Mouse (Mus musculus) fat pad, adult 2 months (tissue): ENCODE data around the gene Fkbp7.
"Not testable (repeated sequence)": the region's sequence is repeated elsewhere in the genome, so short reads cannot be mapped to it uniquely, and the experiment has no call there.

ENCODE experiments used
- DNase-seq: peaks from one replicate; pipeline ENCODE4 v3.0.0-alpha.2; 2011; ENCODE audit warnings: low read depth, low spot score; ENCODE audit errors: extremely low read depth

The Fkbp7 gene

DNA sequence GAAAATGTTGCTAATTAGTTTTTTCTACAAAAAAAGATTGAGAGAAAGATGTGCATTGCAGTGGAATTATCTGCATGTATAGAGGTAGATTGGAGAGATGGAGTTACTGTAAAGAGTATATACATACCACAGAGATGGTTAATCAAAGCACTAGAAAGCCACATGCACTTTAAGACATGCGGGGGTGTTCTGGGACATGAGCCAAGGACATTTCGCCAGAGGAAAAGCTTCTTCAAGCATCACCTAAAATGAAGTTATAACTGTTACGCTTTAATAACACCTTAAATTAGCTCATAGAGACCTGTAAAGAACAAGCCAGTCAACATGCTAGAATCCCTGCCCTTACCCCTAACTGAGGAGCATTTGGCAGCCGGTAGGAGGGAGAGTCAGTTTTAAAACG is 5.7 kb downstream of the Fkbp7 start:
- no peak for DNase-seq

DNA sequence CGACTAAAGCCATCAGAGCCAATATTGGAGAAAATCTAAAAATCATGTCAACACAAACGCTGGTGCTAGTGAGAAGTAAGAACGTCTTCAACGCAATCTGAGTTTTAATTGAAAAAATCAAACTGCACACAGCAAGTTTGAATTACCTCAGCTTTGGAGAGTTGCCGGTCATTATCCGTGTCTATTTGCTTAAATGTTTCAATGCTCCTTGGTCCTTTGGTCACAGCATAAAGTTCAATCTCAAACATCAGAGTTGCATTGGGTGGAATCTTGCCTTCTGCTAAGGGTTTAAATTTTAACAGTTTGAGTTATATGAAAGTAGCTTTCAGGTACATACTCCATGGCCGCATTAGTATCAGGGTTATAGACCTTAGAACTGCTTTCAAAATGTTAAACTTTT is 7.4 kb downstream of the Fkbp7 start:
- DNase-seq = no peak

DNA sequence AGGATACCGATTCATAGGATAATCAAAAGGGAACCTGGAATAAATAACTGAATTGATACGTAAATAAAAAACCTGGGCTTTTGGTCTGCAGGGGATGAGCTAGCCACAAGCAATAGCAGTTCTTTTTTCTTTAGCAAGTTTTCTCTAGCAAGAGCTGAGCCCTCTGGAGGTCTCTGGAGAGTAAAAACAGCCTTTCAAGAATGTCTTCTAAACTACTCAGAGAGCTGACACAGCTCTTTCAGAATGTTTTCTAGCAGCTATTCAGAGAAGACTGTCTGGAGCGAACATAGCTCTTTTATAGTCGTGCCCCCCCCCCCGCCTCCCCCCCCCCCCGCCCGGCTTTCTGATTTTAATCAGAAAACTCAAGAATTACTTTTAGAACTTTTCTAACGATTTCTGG is 13.5 kb downstream of the Fkbp7 start:
- DNase-seq = no peak

DNA sequence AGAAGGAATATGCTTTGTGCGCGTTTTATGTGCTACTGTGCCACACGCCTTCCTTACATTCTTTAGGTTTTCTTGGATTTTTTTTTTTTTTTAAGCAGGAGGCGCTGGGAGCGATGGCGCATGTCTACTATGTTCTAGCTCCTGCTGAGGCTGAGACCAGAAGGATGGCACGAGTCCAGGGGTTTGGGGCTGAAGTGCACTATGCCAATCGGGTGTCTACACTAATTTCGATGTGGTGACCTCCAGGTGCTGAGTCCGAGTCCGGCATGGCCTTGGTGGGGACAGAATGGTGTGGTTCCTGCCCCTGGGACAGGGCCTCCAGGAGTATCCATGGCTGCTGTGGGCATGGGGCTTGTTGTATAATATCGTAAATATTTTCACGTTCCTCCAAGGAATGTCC is 14.4 kb downstream of the Fkbp7 start:
- no peak for DNase-seq

DNA sequence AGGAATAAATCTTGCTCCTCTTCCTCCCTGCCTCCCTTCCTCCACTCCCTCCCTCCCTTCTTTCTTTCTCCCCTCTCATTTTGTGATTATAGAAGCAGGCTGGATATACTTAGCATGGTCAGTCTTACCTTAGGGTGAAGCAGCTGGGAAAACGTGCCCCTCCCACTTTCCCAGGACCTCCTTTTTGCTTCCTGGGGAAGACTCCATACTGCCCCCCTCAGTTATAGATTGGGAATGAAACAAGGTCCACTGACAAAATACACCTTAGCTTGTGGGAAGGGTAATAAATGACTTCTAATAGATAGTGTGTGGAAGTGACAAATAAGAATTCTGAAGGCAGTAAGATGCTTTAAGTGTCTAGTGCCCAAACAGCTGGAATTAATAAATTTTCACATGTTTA is 16.9 kb downstream of the Fkbp7 start:
- DNase-seq = no peak

DNA sequence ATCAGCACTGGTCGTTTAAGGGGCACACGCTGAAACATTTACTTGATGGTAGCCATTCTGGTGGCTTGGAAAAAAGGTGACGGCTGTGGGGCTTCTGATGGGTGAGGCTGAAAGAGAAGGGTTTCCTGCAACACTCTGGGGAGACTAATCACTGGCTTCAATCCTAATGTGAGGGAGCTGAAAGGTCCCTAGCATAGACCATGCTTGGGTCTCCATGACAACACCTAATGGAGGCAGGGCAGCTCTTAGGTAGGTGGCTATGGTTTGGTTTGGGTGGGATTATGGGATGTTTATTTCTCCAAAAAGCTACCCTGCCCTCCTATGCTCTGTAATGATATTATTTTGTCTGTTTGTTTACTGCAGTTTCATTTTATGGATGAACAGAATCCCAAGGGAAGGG is 17.5 kb downstream of the Fkbp7 start:
- DNase-seq = no peak

DNA sequence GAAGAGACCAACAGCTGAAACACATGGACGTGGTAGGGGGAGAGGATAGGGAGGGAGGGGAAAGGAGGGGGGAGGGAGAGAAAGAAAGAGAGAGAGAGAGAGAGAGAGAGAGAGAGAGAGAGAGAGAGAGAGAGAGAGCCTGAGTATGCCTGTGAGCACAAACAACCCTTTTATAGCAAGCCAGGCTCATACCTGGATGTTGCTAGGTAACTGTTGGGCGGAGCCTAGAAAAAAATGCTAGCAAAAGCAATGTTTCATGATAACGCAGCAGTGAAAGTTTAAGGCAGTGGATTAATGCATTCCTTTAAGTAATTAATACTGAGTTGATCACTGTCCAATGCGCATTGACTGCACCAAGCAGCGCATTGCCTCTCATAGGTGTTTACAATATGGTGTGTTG is 18.3 kb downstream of the Fkbp7 start:
- DNase-seq = no peak

DNA sequence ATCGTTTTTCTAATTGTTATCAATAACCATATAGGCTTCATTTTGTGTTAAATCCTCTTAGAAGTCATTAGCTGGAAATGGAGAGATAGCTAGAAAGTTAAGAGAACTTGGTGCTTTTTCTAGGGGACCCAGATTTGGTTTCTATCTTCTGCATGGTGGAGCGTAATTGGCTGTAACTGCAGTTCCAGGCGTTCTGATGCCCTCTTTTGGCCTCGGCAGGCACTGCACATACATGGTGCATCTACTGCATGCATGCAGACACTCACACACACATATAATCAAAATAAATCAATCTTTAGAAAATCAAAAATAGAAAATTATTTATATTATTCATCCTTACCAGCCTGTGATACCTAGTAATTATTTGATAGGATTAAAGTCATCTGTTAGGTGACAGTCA is 19.8 kb downstream of the Fkbp7 start:
- DNase-seq = no peak

DNA sequence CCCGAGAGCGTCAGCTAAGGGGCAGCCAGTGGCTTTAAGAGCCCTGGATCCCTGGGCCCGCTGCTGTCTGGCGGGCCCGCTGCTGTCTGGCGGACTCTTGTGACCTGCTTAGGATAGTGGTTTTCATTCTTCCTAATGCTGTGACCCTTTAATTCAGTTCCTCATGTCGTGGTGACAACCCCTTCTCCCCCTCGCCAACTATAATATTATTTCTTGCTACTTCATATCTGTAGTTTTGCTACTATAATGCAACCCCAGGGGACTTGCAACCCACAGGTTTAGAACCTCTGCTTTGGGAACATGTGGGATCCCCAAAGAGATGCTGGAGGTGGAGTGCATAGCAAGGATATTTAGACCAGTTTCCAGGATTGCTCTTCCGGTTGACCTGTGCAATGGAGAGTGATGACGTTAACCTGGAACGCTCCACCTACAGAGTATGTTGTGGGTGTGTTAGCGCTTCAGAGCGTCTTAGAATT is 24.2 kb downstream of the Fkbp7 start:
- DNase-seq = no peak

DNA sequence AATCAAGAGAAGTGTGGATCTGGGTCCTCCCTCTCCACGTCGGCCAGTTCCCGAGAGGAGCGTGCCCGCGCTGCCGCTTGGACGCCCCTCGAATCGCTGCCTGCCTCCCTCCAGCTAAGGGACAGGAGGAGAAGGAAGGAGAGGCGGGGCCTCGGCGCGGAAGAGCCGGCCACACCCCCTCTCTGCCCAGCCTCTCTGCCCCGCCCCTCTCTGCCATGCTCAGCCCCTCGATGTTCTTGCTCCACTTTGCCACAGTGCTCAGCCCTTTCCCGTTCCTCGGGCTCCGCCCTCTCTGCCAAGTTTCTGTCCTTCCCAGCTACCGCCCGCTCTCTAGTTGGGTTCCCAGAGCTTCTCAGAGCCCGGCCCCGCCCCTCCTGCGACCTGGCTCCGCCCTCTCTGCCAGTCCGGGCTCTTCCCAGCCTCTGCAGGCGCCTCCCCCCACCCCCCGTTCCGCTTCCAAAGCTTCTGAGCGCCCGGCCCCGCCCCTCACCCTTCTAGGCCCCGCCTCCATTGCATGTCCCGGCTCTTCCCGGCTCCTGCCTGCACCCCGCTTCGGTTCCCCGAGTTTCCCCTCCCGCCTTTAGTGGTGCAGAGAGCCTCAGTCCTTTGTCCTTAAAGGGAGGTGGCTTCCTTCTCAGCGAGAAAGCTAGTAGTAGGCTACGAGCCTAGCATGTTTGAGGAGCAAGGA is 24.9 kb downstream of the Fkbp7 start, which contains the start of the genes Prkra and Pjvk:
Prkra (minus strand) TSS at position 133 of the 688 bp plus-strand sequence.
Pjvk (plus strand) TSS at position 594 of the 688 bp plus-strand sequence.
- DNase-seq = peak; percentile 79

DNA sequence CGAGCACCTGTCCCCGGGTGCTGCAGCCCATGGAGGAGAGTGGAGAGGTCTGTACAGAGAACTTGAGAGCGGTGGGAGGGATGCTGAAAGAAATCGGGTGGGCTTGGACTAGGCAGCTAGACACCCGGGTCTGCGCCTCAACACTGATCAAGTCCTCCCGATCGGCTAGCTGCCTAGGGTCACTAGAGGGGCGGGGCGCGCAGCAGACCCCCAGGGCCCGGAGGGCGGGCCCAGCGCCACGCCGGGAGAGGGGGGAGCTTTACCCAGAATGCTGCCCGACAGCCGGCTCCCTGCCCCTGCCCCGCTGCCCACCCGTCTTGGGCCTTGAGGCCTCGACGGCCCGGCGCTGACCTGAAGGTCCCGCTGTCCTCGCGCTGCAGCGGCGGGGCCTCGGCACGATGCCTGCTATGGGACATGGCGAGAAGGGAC is 25.5 kb downstream of the Fkbp7 start:
- DNase-seq = no peak

DNA sequence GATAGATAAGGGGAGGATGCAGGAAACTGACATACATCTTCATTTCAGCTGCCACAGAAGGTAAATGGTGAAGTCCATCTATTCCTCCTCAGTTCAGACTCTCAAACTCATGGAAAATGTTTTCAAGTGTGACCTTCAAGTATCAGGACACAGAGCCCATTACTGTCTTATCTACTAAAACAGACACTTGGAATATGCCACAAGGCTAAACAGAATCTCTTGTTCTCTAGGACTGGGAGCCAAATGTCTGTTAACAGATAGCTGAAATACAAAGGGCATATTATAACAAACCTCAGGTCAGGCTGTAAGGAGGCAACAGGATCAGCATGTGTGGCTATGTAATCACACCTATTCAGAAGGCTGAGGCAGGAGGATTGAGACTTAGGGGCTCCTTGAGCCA is 29.1 kb downstream of the Fkbp7 start:
- no peak for DNase-seq

DNA sequence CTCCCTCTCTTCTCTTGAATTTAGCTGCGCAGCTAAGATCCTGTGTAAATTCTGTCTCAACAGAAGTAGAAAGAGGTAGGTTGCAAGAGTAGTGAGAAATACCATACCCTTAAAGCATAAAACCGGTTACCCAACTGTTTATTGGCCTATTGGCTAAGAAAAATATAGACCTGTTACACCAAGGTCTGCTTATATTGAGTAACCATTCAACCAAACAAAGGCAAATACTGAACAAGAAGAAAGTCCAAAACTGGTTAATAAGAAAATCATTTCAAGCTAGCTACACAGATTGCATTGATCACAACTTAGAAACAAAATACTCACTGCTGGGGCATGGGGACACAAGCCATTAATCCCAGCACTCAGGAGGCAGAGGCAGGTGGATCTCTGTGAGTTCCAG is 33.3 kb downstream of the Fkbp7 start:
- no peak for DNase-seq

DNA sequence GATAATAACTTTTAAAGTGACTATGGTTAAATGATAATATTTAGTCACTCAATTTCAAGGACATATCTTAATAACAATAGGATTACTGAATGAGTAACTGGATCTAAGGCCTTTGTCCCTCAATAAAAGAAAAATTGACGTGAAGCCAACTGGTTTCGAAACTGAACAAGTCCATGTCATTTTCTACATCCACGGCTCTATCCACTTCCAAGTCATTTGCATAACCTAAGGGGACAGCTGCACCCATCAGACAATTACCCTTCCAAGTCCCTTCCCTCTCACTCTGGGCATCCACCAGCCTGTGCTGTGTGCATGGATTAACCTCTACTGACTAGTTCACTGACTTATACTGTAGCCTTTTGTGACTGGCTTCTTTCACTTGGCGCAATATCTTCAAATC is 41.3 kb downstream of the Fkbp7 start:
- peak; percentile 76 for DNase-seq

DNA sequence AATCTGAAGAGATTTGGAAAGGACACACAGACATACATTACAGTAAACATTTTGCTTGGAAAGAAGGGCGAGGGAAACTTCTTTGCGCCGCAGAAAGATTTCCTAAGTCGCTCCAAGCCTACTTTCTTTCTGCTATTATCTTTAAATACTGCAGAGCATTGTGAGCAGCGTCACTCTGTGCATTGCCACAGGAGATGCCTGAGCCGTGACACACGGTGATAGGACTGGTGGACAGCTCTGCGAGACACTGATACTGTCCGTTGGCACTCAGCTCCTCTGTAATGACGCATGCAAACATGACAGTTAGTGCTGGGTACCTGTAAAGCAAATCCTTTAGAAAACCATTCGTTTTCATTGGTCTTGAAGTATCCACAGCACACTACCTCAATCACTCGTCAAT is 42.6 kb downstream of the Fkbp7 start:
- DNase-seq = no peak

DNA sequence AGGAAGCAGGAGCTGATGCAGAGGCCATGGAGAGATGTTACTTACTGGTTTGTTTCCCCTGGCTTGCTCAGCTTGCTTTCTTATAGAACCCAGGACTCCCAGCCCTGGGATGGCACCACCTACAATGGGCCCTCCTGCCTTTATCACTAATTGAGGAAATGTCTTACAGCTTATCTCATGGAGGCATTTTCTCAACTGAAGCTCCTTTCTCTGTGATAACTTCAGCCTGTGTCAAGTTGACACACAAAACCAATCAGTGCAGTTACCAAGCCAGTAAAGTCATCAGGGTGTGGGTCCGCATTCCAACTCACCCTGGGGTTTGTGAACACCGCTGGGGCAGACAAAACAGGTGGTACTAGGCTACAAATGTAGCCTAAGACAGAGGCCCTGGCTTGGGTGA is 50.6 kb downstream of the Fkbp7 start:
- not testable (repeated sequence) for DNase-seq

DNA sequence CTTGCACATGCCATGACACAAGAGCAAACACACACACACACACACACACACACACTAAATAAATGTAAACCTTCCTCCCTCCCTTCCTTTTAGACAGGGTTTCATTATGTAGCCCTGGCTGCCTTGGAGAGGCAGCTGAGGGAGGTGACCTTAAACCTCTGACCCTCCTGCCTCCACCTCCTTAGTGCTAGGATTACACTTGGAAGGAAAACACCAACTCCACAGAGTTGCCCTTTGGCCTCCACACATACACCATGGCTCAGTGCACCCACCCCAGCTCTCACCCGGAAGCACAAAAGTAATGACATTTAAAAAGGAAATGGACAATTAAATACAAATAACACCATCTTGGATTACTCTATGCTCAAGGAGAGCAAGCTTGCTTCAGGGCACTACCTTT is 51.2 kb downstream of the Fkbp7 start:
- no peak for DNase-seq

DNA sequence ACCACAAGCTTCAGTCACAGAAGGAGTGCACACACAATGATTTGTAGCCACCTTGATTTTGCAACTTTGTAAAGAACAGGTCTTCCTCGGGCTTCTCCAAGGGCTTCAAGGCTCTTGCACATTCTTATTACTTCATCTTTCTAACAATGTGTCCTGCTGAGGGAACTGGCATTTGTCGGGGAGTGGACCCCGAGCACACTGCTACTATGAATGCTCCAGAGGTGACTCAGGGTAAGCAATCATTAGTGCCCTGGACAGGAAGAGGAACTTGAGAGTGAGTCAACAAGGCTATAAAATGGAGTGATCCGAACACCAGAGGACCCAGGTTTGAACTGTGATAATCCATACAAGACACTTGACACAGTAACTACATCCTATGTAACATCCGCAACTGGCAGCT is 52.7 kb downstream of the Fkbp7 start:
- DNase-seq = no peak

DNA sequence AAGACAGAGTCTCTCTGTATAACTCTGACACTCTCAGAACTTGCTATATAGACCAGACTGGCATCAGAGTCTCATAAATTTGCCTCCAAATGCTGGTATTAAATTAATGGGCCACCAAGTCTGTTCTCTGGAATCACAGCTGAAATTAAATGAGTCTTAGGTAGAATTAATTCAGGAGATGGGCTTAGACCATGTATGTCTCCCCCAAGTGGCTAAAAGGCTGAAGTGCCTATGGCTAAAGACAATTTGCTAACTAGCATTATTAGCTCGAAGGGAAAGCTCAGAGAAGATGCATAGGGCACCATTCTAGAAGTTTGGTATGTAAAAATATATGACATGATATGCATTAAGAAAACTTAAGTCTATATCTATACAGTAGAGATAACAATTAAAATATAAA is 54.8 kb downstream of the Fkbp7 start:
- no peak for DNase-seq
